Mouse (Mus musculus) lung, postnatal 0 days (tissue): ENCODE results near the gene Map2k7.

Source experiments
- CTCF ChIP-seq: IDR thresholded peaks from 2 replicates; pipeline ENCODE4 v1.5.1; 2016; ENCODE audit warnings: antibody characterized with exemption, mild to moderate bottlenecking
- EP300 ChIP-seq: IDR thresholded peaks from 2 replicates; pipeline ENCODE4 v1.6.1; 2016; ENCODE audit warnings: antibody characterized with exemption, mild to moderate bottlenecking, control low read depth

DNA sequence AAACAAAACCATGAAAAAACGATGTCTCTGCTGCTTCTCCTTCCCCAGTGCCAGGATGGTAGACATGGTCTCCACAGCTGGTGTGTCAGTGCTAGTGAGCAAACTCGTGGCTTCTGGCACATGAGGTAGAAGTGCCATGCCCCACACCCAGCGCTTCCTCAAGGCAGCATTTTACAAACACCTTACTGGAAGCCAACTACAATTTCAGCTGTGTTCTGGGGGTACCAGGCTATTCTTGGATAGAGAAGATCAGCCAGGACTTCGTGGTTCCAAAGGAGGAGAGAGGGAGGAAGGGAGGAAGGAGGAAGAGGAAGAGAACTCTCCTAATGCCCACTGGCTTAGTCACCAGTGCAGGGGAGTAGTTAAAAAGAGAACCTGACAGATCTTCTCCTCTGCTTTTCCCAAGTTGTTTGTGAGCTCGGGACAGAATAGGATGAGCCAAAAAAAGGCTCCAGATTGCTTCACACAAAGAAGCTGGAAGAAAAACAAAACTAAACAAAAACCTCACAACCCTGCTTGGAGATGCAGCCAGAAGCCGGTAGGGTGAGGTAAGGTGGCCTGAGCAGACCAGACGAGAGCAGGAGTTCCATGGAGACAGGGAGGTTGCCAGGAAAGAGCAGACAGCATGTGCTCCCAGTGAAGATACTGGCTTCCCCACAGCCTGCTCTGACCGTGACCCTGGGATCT, 24.7 kb downstream of the Map2k7 start:
- TF ChIP-seq EP300 (no peak), CTCF (no peak)
